Mouse (Mus musculus): ENCODE data around the gene Misp.

Misp gene

DNA sequence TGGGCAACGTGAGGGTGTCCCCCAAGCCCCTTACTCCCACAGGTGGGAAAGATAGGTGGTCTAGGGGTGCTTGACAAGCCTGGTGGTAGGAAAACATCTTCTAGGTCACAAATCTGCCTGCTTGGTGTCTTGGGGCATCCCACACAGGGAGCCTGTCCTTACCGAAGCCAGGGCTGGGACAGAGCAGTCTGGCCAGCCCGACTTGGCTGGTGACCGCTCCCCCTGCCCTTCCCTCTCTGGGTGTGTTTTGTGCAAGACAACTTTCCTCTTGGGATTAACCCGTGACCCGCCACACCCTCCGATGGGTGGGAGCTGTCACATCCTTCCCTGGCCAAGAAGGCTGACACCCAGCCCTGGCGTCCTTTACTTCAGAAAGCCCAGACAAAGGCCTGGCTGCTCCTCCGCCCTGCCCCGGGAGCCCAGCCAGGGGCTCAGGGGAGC is 26.3 kb upstream of the Misp start:
- DNase-seq (ENCODE audit: low read depth, low spot score): peak; percentile 91

DNA sequence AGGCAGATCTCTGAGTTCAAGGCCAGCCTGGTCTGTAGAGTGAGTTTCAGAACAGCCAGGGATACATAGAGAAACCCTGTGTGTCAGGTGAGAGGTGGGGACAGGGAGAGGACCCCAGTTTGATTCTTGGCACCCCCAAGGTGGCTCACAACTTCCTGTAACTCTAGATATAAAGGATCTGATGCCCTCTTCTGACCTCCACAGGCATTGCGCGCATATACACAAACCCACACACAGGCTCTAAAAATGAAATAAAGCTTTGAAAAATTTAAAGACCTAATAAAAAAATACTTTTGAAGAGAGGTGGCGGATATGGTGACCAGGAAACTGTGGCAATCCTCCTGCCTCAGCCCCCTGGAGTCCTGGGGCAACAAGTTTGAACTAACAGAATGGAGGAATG is 24.9 kb upstream of the Misp start:
- no peak for DNase-seq (ENCODE audit: low read depth, low spot score)

DNA sequence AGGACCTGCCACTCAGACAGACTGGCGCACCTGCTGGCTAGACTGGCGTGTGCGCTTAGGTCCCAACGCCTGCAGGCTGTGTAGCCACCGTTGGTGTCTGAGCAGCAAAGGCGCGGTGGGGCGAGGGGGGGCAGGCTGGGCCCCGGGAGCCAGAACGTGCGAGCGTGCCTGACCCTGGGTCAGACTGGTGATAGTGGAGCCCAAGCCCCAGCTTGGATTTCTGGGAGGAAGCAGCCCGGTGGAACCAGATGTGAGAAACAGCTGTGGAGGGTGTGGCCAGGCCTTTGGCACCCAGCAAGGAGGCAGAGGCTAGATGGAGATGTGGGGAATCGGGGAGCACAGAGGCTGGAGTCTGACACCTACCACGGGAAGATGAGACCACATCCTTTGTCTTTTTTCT is 23.5 kb upstream of the Misp start:
- DNase-seq (ENCODE audit: low read depth, low spot score): peak; percentile 53

DNA sequence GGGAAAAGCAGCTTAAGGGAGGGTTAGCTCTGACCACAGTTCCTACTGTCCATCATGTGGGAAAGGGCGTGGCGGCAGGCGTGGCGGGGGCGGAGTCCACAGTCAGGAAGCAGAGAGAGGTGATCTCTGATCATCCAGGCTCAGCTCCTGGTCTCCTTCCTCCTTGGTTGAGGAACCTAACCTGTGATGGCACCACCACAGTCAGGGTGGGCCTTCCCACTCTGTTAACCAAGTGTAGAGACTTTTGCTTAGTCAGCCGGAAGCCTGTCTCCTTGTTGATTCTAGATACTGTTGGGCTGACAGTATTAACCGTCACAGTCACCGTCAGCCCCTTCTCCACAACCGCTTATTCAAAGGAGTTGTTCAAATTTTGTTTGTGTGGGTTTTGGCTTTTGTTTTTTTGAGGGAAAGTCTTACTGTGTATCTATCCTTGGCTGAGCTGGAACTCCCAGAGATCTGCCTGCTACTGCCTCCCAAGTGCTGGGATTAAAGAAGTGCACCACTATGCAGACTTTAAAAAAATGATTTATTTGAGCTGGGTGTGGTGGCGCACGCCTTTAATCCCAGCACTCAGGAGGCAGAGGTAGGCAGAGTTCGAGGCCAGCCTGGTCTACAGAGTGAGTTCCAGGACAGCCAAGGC is 22.4 kb upstream of the Misp start:
- DNase-seq (ENCODE audit: low read depth, low spot score): no peak

DNA sequence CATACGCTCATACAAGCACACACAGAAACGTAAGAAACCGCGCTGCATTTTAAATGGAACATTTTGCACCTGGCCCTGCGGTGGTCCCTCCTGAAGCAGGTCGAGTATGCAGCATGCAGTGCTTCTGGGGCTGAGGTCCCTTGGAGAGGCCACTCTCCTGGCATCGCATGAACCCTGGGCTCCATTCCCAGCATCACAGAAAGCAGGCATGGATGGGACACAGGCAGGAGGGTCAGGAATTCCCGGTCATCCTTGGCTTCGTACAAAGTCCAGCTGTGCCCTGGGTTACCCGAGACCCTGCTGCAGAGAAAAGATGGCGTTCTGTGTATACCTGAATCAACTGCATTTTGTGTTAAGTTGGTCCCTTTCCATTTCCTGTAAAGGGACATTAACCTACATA is 20.3 kb upstream of the Misp start:
- DNase-seq (ENCODE audit: low read depth, low spot score): no peak

DNA sequence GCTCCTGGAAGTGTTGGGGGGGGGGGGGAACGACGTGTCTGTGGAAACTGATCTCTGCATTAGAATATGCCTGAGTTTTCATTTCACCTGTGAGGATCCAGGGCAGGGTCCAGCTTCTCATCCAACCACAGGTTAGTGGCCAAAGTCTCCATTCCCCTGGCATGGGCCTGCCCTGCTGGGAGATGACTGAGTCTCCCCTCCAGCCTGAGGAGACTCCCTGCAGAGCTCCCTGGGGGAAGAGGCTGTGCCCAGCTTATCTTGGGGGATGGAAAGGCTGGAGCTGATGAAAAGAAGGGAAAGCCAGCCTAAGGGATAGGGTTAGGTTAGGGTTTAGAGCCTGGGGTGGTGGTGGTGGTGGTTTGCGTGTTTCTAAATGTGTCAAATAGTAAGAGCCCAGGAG is 19.0 kb upstream of the Misp start:
- DNase-seq (ENCODE audit: low read depth, low spot score): no peak

DNA sequence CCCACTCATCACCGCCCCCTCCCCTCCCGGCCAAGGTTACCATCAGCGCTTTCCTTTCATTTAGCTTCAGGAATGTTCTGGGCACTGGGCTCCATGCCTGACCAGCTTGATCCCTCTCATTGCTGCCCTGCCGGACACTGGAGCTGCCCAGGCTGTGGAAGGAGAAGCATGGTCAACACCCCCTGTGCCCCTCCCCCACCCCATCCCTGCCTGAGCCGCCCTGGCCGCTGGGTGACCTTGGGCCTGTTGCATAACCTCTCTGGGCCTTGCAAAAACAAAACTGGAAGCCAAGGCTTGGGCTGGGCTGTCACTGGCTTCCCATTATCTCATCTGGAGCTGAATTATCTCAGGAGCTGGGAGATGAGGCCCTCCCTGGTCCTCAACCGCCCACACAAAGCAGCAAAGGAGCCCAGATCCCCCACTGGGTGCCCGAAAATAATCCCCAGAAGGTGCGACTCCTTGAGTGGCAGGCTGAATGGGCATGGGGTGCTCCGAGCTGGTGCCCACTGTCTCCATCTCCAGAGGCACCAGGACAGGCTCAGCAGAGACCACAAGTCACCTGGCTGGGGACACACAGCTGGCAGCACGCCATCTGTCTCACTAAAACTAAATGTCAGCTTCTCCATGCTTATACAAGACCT is 18.3 kb upstream of the Misp start:
- DNase-seq (ENCODE audit: low read depth, low spot score): peak; percentile 83

DNA sequence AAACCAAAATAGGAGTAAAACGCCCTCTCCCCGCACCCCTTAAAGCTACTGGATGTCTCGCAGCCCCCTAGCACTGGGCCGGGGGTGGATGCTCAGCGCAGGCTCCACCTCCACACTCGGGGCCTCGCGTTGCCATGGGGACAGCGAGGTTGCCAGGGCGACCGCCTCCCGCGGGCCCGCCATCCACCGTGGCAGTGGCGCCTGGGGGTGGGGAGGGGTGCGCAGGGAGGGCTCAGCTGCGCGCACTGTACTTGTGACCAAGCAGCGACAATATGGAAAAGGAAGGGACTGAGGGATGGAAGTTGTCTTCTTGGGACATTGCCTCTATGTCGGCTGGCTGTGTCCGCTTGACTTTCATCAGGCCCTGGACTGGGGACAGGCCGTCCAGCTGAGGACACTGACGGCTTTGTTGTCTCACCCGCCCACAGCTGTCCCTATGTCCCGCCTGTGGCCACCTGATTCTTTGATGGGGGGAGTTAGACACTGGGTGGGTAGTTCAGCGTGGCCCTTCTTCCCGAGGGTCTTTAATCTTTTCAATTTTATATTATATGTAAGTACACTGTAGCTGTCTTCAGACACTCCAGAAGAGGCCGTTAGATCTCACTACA is 17.0 kb upstream of the Misp start:
- no peak for DNase-seq (ENCODE audit: low read depth, low spot score)

DNA sequence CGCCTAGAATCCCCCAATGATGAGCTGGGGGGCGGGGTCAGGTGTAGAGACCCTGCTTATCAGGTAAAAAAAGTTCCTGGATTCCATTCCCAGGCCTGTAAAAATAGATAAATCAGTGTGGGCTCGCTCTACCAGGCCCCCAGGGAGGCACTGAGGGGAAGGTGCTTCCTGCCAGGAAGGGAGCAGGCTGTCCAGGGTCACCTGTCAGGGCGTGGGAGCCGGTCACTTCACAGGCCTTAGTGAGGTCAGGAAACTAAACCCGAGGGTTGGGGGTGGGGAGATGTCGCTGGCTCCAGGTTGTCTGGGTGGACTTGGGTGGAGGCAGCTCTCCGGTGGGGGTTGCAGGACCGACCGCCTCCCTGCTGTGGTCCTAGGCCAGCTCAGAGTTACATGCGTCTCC is 15.2 kb upstream of the Misp start:
- no peak for DNase-seq (ENCODE audit: low read depth, low spot score)

DNA sequence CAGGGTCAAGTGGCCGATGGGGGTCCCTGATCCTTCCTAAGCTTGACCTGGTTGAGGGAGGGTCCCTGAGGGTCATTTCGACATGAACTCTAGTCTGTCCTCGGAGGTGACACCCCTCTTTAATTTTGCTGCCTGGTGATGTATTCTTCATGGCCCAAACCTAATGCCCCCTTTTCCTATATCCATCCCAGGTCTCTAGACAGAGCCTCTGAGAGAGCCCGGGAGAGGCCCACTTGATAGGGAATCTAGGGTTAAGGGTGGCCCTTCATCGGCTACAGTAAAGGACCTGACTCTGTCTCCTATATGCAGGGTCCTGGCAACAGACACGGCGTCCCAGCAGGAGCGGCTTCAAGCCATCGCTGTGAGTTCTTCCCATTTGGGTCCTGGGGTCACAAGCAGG is 14.5 kb upstream of the Misp start:
- no peak for DNase-seq (ENCODE audit: low read depth, low spot score)

DNA sequence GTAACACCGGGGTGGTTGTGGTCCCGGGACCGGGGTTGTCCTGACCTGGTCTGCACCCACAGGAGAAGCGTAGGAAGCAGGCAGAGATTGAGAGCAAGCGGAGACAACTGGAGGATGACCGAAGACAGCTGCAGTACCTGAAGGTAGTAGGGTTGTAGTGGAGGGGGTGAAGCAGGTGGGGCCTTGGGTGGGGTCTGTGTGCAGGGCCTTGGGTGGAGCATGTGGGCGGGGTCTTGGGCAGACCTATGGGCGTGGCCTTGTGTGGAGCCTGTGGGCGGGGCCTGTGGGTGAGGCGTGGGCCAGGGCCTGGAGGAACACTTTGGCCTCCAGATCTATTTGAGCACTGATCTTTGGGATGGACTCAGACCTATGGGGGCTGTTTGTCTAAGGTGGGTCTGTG is 13.8 kb upstream of the Misp start:
- no peak for DNase-seq (ENCODE audit: low read depth, low spot score)

DNA sequence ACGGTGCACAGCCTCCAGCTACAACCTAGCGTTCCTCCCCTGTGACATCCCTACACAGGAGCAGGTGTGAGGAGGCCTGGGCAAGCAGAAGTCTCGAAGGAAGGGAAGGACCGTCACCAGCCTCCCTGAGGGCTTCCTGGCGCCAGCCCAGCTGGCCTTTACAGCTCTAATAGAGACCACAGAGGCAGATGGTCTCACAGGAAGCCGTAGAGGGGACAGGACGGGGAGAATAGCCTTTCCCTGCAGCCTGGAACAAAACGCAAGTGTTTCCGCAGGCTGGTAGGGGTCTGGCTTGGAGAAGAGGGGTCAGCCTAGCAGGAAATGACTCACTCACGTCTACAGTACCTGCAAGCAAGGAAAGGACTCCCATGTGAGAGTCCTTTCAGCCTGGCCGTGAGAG is 13.0 kb upstream of the Misp start:
- DNase-seq (ENCODE audit: low read depth, low spot score): no peak

DNA sequence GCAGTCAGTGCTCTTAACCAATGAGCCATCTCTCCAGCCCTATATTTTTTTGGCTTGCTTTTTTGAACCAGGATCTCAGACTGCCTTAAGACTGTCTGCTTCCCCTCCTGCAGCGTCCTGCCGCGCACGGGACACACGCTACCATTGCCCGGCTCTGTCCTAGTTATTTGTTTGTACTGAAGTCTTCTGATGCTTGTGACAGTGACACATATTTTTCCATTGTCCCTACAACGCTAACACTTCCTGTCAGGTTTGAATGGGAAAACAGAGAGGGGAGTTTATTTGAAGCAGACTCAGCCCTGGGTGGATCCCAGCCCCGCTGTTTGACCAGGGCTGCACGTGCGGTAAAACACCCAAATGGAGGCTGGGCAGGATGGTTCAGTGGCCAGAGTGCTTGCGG is 12.1 kb upstream of the Misp start:
- DNase-seq (ENCODE audit: low read depth, low spot score): no peak

DNA sequence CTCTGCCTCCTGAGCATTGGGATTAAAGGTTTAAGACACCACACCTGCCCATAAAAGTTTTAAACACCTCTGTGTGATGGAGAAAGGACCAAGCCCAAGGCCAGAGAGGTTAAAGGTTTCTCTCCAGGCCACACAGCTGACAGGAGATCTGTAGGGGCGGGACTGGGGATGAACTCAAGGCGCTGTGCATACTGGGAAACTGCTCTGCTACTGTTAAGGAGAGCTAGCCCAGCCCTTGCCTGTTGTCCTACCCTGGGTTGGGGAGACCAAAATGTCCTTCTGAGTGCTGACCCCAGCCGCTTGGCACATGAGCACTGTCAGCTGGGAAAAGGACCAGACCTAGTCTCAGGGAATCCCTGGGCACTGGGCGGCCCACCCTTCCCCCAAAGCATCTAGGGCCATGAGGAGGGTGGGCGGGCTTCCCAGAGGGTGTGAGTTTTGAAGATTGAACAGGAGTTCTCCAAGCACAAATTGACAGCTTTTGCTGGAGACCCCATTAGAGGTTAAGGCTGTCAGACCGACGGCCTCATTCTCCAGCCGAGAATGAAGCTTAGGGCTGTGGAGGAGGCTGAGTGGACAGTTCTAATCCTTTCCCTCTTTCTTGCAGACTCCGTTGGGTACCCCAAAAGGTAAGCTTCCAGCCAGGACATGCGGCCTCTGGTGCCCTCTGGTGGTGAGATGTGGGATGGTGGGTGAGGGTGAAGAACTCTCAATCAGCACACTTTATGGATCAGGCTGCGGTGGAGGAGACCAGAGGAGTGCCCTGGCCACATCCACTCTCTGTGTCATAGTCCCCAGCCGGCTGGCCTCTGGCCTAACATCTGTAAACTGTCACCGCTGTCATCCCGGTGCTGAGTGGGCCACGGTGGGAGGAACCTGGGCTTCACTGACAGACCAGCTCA is 8.8 kb upstream of the Misp start:
- peak; percentile 47 for DNase-seq (ENCODE audit: low read depth, low spot score)

DNA sequence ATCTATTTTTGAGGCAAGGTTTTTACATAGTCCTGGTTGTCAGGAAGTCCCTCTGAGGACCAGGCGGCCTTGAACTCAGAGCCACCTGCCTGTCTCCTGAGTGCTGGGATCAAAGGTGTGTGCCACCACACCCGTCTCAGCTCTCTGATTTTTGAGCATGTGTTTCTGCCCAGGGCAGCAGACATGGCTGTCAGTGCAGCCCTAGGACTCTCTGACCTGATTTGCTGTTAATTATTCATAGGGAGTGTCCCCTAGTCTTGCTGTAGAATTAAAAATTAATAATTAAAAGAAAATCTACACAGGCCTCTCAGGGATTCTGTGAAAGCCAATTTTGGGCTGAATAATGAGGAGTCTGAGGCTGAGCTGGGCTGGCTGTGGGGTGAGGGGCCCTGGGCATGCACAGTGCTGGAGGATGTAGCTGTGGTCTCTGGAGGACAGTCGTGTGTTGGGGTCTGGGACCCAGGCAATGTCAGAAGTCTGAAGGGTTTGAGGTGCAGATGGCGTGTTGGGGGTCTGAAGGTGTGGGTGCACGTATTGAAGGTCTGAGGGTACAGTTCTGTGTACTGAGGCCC is 6.4 kb upstream of the Misp start:
- no peak for DNase-seq (ENCODE audit: low read depth, low spot score)

DNA sequence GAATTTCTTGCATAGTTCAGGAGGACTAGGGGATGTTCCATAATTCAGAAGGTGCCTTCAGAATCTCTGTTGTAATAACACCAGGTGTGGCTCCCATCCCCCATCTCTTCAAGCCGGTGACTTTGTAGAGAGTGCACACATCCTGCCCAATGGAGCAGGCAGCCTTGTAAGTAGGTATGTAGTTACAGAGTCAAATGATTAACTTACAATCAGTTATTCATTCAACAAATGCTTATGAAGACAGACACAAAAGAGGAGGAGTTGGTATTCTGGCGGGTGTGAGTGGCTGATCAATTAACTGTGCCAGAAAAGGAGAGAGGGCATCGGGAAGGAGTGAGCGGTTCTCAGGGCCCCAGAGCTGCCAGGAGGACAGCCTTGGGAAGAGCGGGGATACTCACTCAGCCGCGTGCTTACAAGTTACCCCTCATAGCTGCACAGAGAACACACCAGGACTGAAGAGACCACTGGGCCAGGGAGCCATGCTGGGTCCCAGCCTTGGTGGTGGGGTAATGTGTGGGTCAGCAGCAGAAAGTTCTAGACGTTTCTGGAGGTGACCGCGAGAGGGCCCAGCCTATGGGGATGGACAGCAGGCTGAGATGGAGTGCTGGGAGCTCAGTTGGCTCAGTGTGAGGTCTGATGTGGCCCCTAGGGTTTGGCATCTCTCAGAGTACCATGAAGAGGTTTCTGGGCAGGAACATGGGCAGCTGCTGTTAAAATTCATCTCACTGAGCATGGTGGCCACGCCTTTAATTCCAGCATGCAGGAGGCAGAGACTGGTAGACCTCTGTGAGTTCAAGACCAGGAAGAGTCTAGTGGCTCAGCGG is 4.9 kb upstream of the Misp start:
- no peak for DNase-seq (ENCODE audit: low read depth, low spot score)

DNA sequence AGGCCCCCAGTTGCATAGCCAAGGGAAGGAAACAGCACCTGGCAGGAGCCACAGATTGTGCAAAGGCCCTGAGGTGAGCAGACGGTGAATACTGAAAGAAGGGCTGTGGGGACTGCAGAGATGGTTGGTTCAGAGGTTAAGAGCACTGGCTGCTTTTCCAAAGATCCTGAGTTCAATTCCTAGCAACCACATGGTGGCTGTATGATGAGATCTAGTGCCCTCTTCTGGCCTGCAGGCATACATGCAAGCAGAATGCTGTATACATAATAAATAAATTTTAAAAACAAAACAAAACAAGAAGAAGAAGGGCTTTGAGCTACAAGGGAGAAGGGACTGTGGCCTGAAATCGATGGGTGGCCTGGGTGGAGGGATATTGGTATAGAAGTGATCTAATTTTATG is 3.7 kb upstream of the Misp start:
- DNase-seq (ENCODE audit: low read depth, low spot score): no peak

DNA sequence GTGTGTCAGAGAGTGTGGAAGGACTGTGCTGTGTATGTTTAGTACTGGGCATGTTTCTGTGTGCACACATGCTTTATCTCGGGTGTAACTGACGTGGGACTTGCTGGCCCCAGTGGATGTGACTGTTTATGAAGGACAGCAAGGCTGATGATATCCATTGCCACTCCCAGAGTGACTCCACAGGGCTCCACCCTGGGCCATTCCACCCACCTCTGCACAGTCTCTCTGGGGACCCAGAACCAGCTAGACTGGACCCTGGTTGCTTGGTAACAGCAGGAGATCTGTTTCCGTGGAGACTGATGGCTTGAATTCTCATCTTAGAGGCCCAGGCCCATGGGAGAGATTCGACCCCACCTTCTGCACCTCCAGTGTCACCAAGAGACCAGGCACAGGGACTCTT is 2.6 kb upstream of the Misp start:
- no peak for DNase-seq (ENCODE audit: low read depth, low spot score)

DNA sequence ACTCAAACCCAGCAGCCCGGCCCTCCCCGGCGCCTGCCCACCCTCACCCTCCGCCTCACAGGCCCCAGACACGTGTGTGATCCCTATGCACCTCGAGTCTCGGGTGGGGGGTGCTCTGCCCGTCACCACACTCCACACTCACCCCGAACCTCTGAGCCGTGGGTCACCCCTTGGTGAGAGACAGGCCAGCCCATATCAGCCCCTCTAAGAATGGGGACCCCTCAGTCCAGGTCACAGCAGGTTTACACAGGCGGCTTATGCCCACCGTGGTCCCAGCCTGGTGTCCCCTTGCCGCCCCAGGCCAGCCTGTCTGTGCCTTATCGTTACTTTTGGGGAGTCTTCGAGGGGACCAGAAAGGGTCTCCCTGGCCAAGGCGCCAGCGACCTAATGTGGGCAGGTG is 1.2 kb upstream of the Misp start:
- no peak for DNase-seq (ENCODE audit: low read depth, low spot score)

DNA sequence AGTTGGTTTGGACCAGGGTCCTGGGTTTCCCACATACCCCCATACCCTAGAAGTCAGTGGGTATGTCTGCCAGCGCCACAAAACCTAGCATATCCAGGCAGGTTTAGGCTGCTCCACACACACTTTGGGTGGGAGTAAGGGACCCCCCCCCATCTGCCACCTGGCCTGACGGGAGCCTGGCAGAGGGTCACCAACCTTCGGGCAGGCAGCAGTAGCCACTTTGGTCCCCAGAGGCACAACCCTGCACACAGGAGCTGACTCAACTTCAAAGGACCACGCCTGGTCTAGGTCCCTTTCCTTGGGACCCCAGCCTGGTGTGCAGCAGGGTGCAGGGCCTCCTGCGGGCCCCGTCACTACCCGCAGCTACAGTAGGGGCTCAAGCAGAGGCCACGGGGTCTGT is 512 bp upstream of the Misp start:
- no peak for DNase-seq (ENCODE audit: low read depth, low spot score)

DNA sequence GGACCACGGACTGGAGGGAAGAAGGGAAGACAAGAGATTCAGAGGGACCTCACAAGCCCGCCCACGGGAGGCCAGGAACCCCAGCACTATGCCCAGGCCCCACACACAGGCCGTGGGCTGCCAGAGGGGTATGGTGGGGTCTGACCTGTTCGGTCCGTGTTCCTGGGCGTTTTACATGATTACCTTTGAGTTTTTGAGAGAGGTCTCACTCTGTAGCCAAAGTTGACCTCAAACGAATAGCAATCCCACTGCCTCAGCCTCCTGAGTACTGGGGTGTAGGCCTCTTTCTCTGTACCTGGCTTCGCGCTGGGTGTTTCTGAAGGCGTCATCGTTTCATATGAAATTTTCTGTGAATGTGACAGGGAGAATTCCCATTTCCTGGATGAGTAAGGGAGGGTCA is 942 bp downstream of the Misp start:
- no peak for DNase-seq (ENCODE audit: low read depth, low spot score)

Measured in skeletal muscle tissue, adult 2 months (tissue).